Mouse (Mus musculus) layer of hippocampus, adult 6 months (tissue): Measurements from ENCODE around the gene Tnfaip1. TPM values are rescaled to one million over a fixed set of nuclear protein-coding genes. Genes with fewer than 3 reads are reported as not detected.

Experiments
- long read RNA-seq, 2 experiments: library from polyadenylated mRNA; unstranded; transcript quantifications; one replicate each; pipeline ENCODE4 v2.0.0; 2019 to 2020
- polyA plus RNA-seq: library from polyadenylated mRNA; unstranded; fragments of <200 nt; fragmentation: Nextera tagmentation; gene quantifications from 2 replicates; pipeline ENCODE4 v1.2.3, GENCODE M21; 2021

Gene Tnfaip1
- polyA plus RNA-seq = 20.6 and 20.8 TPM in 2 replicates
- long read RNA-seq, experiment 1, transcript Tnfaip1-201 (7 exons, 3,720 nt) = minor isoform, 31 of 86 reads
- long read RNA-seq, experiment 1, transcript Tnfaip1-202 (7 exons, 3,768 nt) = major isoform, 36 of 86 reads
- long read RNA-seq, experiment 1, partial matches to known transcripts = 6 of 86 reads
- long read RNA-seq, experiment 1, other reads (novel, unspliced or antisense) = 13 of 86 reads
- long read RNA-seq, experiment 2, transcript Tnfaip1-202 (7 exons, 3,768 nt) = major isoform, 151 of 298 reads
- long read RNA-seq, experiment 2, transcript Tnfaip1-201 (7 exons, 3,720 nt) = minor isoform, 116 of 298 reads
- long read RNA-seq, experiment 2, partial matches to known transcripts = 10 of 298 reads
- long read RNA-seq, experiment 2, other reads (novel, unspliced or antisense) = 21 of 298 reads

DNA sequence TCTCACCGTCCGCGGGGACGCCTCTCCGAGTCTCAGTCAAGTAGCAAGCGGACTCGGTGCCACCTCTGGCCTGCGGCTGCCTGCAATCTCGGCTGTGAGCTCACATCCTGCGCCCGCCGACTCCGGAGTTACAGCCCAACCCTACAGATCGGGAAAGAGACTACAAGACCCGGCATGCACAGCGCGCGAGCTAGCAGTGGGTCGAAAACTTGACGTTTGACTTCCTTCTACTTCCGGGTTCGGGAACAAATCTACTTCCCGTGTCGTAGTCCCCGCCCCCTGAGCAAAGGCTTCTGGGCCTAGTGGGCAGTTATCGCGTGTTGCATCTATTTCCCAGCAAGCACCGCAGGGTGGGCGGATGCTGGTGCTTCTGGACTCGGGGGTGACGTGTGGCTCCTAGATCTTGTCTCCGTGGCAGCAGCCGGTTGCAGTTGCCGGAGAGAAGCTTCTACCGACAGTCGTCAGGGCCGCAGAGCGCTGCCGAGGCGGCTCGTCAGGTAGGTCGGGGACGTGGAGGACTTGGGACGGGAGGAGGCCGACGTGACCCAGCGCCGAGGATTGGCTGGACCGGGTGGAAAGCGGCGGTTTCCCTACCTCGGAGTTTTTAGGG, at the start of gene Tnfaip1, which contains the start of gene Ift20:
TSS of gene Tnfaip1 (minus strand) at position 253 of the 610 bp plus-strand sequence.
TSS of gene Ift20 (plus strand) at position 282 of the 610 bp plus-strand sequence.

DNA sequence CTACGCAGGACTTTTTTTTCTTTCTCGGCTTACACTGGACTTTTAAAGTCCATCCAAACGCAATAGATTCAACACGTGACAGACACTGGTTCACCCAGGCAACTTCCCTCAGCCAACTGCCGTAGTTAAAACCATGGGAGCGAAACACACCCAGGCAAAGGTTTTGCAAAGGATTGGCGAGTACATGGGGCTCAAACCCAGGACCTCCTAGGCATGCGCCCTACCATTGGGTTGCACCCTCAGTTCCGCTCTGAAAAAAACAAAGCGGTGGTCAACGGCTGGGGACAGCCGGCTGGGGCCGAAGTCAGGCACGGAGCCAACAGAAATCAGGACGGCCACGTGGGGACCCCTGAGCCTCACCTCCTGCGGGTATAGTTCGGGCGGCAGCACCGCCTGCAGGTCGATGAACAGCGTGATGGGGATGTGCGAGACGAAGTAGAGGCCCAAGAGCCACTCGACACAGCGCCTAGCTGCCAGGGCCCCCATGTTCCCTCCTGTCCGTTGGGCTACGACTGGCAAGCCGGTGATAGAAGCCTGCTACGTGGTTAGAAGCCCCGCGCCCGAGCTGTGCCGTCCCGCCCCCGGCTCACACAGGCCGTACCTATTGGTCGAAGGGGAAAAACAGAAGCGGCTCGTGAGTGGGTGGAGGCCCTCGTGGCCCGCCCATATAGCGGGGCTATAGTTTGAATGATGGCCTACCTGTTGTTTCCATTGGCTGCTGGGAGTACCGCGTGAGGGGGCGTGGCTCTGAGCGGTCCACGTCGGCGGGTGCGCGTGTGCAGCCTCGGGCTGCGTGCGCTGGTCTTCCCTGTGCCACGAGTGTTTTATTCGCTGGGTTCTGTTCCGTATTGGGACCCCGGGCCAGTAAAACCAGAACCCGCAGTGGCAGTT, 14.3 kb upstream of the Tnfaip1 start, which contains the start of gene Tmem97:
TSS of gene Tmem97 (minus strand) at position 610 of the 891 bp plus-strand sequence.

DNA sequence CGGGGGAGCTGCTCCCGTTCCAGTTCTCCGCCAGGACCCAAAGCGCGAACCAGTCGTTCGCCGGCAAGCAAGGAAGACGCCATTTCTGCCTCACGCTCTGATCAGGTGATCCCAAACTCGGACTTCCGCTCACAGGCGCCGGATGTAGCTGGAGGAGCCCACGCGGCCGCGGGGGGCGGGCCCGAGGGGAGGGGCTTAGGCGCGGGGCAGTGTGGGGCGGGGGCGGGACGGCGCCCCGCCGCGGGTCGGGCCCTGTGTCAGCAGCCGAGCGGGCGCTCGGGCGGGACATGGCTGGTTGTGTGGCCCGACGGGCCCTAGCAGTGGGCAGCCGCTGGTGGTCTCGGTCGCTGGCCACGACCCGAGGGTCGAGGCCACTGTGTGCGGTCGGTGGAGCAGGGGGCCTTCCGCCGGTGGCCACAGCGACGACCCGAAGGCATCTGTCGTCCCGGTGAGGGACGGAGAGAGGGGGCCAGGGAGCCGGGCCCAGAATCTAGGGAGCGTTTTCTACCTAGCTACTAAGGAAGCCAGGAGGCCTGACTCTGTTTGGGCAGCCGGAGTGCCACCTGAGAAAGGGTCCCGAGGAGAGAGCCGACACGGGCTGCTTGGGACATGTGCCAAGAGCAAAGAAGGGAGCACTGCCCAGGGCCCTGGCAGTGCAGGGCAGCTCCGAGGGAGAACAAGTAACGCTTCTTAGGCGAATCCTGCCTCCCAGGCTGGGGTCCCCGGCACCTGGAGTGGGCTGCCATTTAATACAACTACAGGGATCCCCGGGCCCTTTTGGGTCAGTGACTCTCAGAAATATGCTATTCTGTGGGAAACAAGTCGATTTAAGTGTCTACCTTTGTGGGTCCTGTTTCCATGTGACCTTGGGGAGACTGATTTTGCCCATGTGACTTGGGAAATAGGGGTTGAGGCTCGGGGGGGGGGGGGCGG, 23.8 kb downstream of the Tnfaip1 start, which contains the start of the genes Tmem199 and Poldip2:
TSS of gene Tmem199 (minus strand) at position 148 of the 933 bp plus-strand sequence.
TSS of gene Poldip2 (plus strand) at position 169 of the 933 bp plus-strand sequence.

DNA sequence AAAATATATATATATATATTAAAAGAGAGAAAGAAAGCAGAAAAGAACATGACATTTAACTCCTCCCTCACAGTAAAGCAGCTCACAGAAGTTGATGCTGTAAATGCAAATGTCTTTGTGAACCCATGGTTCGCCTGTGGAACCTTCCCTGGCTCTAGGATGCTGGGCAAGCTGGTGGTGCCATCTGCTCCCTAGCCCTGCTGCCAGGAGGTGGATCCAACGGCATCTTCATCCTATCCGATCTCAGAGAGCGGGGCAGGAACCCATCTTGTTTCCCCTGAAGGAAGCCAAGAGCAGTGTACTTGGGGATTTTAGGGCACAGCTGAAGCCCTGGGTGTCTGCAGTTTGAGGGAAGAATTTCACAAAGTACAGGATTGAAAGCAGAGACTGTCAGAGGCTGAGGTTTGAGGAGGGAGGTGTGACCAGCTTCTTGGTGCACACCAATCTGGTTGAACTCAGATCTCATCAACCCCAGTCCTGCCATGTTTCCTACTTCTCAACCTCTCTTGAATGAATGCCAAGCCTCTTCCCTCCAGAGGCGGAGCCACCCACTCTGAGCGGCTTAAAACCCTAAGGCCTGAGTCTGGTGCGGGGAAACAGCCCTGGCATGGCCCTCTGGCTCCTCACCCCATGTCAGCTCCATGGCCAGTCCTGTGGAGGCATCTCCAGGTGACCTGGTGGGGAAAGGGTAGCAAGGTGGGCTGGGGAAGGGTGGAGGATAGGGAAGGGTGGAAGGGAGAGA, 33.1 kb downstream of the Tnfaip1 start, which contains the start of gene Sebox:
TSS of gene Sebox (plus strand) at position 539 of the 742 bp plus-strand sequence.

DNA sequence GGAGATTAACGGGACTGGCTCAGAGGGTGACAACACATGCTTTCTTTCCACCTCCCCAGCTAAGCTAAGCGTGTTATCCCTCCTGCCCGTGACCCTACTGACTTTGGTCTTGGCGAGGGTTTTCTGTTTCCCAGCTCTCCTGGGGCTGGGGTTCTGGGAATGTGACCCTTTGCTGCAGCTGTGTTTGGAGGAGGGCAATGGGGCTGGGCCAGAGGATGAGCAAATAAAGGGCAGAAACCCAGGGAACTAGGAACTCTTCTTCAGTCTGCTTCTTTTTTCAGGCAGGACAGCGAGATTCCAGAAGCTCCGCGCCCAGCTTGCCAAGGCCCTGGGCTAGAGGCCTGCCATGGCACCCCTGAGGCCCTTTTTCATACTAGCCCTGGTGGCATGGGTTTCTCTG, 37.1 kb downstream of the Tnfaip1 start, which contains the start of gene Vtn:
TSS of gene Vtn (plus strand) at position 88 of the 400 bp plus-strand sequence.

DNA sequence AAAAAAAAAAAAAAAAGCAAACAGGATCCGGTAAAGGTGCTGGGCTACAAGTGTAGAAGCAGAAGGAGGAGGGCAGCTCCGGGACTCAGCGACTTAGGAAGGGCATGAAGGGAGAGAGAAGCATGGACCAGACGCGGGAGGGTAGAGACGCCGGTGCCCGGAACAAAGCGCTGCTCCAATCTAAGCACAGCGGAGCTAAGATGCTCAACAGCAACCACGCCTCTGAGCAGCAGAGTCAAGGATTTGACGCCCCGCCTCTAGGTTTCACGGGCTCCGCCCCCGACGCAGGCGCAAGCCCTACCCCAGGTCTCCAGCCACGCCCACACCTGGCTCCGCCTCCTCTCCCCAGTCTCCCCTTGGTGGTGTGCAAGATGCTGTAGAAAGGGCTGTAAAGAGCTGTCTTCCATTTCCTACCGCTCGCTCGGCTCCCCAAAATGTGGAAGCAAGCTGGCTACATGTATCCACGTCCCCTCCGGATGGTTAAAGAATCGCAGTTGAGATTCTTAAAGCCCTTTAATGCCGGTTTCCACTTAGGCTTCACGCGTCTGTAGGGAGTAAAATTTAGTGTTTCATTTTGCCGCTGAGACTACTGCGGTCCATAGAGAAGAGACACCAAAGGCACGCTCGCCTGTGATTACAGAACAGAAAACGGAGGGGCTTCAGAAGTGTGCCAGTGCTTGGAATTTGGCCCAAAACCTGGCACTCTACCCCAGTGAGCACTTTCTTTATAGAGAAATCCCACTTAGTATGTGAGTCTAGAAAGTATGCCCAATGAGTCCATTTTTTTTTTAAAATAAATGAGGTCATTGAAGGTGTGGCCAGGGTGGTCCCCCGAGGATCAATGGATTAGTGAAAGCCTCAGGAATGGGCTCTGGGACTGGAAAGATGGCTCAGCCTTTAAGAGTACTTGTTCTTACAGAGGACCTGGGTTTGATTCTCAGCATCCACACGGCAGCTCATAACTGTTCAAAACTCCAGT, 38.3 kb downstream of the Tnfaip1 start, which contains the start of gene Sarm1:
TSS of gene Sarm1 (minus strand) at position 211 of the 979 bp plus-strand sequence.

Other genes starting within 250 kb of the Tnfaip1 start
- 0.56 and 0.58 TPM in 2 replicates for gene BC030499, start 245.5 kb downstream of the Tnfaip1 start, polyA plus RNA-seq
- gene Spag5, start 234.8 kb downstream of the Tnfaip1 start, polyA plus RNA-seq = 1.7 and 3.1 TPM in 2 replicates
- gene Aldoc, start 213.4 kb downstream of the Tnfaip1 start, polyA plus RNA-seq = 1,621 and 1,706 TPM in 2 replicates
- 81.1 and 86.7 TPM in 2 replicates for gene Pigs, start 207.9 kb downstream of the Tnfaip1 start, polyA plus RNA-seq
- gene Unc119, start 192.8 kb downstream of the Tnfaip1 start, polyA plus RNA-seq = 7.4 and 9.1 TPM in 2 replicates
- not detected in 2 replicates for gene Foxn1, start 149.8 kb downstream of the Tnfaip1 start, polyA plus RNA-seq
- 0.05 TPM in 1 of 2 replicates, not detected in the other for gene Slc13a2, start 114.1 kb downstream of the Tnfaip1 start, polyA plus RNA-seq
- gene Slc46a1, start 70.6 kb downstream of the Tnfaip1 start, polyA plus RNA-seq = 19.4 and 22.6 TPM in 2 replicates
- gene Sarm1, start 38.6 kb downstream of the Tnfaip1 start, polyA plus RNA-seq = 18.9 and 21.1 TPM in 2 replicates
- gene Vtn, start 37.2 kb downstream of the Tnfaip1 start, polyA plus RNA-seq = 44.3 and 58.5 TPM in 2 replicates
- gene Sebox, start 32.9 kb downstream of the Tnfaip1 start, polyA plus RNA-seq = 5.8 and 6.2 TPM in 2 replicates
- 63.3 and 66.5 TPM in 2 replicates for gene Tmem199, start 24.2 kb downstream of the Tnfaip1 start, polyA plus RNA-seq
- gene Poldip2, start 24.1 kb downstream of the Tnfaip1 start, polyA plus RNA-seq = 161 and 169 TPM in 2 replicates
- 137 and 139 TPM in 2 replicates for gene Ift20, start within 50 bp of the Tnfaip1 start, polyA plus RNA-seq
- 25.3 and 31.4 TPM in 2 replicates for gene Tmem97, start 14.4 kb upstream of the Tnfaip1 start, polyA plus RNA-seq
- 13.8 and 19.8 TPM in 2 replicates for gene Nlk, start 161.0 kb upstream of the Tnfaip1 start, polyA plus RNA-seq
- 62.4 and 67.1 TPM in 2 replicates for gene Ccnq, start 215.4 kb upstream of the Tnfaip1 start, polyA plus RNA-seq